Mouse (Mus musculus) T-cell, adult 66 days (primary cell): Measurements from ENCODE around the gene Mcm8. TPM values are rescaled to one million over a fixed set of nuclear protein-coding genes. Genes with fewer than 3 reads are reported as not detected.

Source experiments
- total RNA-seq, 2 experiments: library from RNA; stranded (reverse); gene quantifications; 3 replicates in 1 of 2; 4 replicates in 1 of 2; pipeline ENCODE4 v1.2.4; 2023

Mcm8 gene
- total RNA-seq: 1 to 10 TPM; 3.6 to 5.2 TPM

DNA sequence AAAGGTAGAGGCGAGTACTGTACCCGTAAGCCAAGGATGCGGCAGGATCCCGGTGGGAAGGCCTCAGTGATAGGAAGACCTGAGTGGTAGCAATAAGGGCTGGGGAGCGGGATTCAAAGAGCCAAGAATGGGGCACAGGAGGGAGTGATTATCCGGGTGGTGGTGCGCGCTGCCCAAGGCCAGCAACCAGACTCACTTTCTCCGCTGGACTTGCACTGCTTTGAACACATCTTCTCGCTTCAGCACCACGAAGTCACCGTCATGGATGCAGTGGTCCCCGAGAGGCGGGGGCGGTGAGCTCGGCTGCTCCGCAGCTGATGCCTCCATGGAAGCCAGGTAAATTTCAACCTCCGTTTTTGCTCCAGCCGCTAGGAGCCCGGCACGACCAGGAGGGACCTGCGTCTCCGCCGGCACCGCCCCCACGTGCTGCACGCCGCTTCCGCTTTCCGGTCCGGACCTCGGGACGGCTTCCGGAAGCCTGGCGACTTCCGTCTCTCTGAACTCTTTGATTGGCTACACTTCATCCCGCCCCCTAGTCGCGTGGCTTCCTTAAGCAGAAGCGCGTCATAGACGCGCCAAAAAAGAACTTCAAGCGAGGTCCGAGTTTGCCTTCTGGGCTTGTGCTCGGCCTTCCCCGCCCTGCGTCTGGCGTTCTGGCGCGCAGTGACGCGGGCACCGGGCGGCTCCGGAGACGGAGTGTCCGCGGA lies at the start of gene Mcm8, which contains the start of gene Trmt6:
Gene Mcm8 (plus strand): TSS at position 534 of the 707 bp plus-strand sequence.
Gene Trmt6 (minus strand): TSS at position 448 of the 707 bp plus-strand sequence.

DNA sequence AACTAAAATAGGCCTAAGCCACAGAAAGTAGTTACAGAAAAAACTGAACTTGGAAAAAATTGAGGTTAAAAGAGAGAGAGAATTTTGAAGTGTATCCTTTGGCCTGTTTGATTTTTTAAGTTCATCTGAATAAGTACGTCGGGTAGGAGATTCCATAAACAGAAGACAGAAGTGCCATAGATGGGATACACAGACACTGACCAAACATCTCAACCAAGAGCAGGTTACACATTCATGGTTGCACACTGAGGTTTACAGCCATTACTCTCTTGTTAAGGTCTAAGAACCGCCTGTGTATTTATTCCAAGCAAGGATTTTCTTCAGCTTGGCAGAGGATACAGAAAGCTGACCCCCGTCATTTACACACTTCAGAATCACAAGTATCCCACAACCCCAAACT lies 35.0 kb upstream of the Mcm8 start, which contains the start of gene Chgb:
Gene Chgb (plus strand): TSS at position 301 of the 400 bp plus-strand sequence.

DNA sequence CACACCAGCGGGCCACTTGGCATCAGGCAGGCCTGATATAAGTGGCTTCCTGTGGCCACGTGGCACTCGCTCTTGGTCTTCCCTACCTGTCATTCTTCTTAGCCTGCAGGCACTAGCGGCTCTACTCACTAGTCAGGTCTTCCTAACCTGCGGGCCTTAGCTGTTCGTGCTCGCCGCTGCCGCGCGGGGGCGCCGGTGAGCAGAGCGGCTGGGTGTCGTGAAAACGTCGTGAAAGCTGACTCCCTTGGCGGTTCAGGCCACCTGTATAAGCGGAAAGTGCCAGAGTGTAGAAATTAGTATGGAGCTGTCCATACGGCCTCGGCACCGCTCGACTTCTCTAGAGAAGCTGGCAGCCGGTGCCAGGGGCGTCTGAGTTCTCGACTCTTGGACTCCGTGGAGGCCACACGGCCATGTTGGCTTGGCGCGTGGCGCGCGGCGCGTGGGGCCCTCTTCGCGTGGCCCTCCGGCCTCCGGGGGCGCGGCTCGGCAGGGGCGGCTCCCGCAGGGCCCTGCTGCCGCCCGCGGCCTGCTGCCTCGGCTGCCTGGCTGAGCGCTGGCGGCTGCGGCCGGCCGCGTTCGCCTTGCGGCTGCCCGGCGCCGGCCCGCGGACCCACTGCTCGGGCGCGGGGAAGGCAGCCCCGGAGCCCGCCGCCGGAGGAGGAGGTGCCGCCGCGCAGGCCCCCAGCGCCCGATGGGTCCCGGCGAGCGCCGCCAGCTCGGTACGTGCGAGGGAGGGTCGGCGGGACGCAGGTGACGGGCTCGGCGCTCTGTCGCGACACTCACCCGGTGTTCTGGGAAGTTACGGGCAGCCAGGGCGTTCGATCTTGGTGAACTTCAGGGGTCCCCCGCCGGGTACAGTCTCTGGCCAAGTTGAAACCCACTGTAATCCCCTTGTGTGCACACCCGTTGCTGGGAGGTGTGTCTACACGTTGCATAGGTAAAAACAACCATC lies 30.7 kb downstream of the Mcm8 start, which contains the start of gene Crls1:
Gene Crls1 (plus strand): TSS at position 260 of the 952 bp plus-strand sequence.

DNA sequence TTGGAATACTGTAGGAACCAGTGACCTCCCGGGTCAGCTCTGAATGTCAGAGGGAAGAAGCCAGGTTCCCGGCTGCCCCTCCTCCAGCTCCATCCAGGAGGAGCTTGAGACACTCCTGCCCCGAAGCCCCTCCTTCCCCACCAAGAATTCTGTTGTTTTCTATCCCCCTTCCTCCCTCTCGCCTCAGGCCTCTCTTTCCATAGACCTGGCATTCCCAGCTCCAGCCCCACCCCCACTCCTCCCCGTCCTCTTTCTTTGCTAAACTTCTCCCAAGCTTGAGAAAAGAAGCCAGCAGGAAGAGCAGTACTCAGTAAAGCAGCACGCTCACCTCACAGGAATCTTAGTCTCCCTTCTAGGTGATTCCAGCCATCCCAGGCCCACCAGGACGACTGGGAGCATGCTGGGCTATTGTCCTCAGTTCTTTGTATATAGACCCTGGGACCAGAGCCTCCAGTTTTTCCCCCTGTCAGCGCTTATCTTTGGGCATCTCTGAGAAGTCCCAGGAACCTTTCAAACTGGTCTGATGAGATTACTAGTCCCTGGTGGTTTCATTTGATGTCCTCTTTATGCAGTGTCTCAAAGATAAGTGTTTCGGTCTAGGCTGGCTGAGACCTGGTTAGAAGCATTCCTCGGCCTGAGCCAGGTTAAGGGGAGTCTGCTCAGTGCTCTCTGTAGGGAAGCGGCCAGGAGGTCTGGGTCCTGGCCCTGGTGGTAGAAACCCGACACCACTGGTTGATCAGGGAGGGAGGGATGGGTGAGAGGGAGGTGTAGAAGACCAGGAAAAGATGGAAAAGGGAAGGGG lies 65.1 kb downstream of the Mcm8 start, which contains the start of gene Lrrn4:
Gene Lrrn4 (minus strand): TSS at position 48 of the 802 bp plus-strand sequence.

Other genes starting within 250 kb of the Mcm8 start
- gene Gpcpd1, start 228.4 kb upstream of the Mcm8 start, total RNA-seq: 10 to 100 TPM; 60.1 to 72.8 TPM
- gene Shld1, start 129.2 kb upstream of the Mcm8 start, total RNA-seq: 10 to 100 TPM; 28.4 to 37.4 TPM
- gene Chgb, start 34.9 kb upstream of the Mcm8 start, total RNA-seq: not detected
- 10 to 100 TPM; 32.4 to 40.8 TPM for gene Trmt6, start 86 bp upstream of the Mcm8 start, total RNA-seq
- 10 to 100 TPM; 10.8 to 13.4 TPM for gene Crls1, start 30.5 kb downstream of the Mcm8 start, total RNA-seq
- under 1 TPM; 0.23 to 0.30 TPM for gene Lrrn4, start 64.8 kb downstream of the Mcm8 start, total RNA-seq
- not detected for gene Fermt1, start 129.8 kb downstream of the Mcm8 start, total RNA-seq